Mouse (Mus musculus): ENCODE results near the gene Fubp1.

The Fubp1 gene

DNA sequence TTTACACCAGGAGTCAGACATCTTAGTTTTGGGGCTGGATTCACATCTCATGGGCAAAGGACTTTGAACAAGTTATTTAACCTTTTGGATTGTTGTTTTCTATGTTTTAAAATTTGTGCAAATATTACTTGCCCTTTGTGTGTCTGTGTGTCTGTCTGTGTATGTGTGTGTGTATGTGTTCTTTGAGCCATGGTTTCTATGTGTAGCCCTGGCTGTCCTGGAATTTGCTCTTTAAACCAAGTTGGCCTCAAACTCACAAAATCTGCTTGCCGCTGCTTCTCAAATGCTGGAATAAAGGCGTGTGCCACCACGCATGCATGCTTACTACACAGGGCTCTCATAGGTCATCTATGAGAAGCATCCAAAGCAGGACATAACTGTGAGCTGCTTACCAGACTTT is 66.7 kb downstream of the Fubp1 start:
- no peak for DNase-seq (ENCODE audit: low spot score in 2 of 2)

GRCm38 (mm10) chr3:152277912-152278311 is 67.7 kb downstream of the Fubp1 start:
- DNase-seq (ENCODE audit: low spot score in 2 of 2) = no peak

DNA sequence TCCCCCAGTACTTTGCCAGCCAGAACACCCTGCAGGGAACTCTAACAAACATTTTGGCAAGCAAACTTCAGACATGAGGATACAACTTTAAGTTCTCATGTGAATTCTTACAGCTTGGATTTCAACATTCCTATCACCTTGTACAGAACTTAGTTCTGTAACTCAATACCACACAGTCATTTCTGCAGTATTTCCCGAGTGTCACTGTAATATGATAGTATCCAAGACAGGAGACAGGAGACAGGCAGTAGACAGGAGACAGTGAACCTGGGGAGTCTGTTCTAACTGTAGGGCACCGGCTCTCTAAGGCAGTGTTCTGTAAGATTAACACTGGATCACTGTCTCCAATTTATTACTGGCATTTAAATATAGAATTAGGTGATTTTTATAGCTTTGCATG is 68.2 kb downstream of the Fubp1 start:
- DNase-seq (ENCODE audit: low spot score in 2 of 2) = no peak

GRCm38 (mm10) chr3:152282126-152282525 is 71.9 kb downstream of the Fubp1 start:
- DNase-seq (ENCODE audit: low spot score in 2 of 2) = no peak

- no peak for DNase-seq (ENCODE audit: low spot score in 2 of 2)
These were observed 74.1 kb downstream of the Fubp1 start for GRCm38 (mm10) chr3:152284306-152284705.

DNA sequence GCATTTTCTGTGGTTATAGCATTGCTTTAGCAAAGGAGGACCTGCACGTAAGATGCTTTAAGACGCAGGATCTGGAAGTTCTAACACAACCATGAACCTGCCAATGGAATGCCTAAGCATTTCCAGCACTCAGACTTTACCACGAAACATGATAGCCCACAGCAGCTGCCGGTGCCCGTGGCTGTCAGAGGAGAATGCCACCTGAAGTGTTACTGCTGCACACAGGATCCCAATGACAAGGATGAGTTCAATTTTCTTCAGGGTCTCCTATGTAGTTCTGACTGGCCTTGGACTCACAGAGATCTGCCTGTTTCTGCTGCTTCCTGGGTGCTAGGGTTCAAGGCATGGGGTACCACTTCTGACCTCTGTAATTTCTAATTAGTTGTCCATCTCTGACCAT is 74.5 kb downstream of the Fubp1 start:
- DNase-seq (ENCODE audit: low spot score in 2 of 2) = no peak
